Mouse (Mus musculus) small intestine, adult 2 months (tissue): ENCODE results near the gene Synj2. TPM values are rescaled to one million over a fixed set of nuclear protein-coding genes. Genes with fewer than 3 reads are reported as not detected.

Source experiments
- H3K27ac ChIP-seq: fragments of 200-500 bp; 2 replicates; pipeline ENCODE4 v1.5.1; 2012; ENCODE audit warnings: low read depth, low read length, control low read depth, inconsistent platforms; ENCODE audit not compliant: insufficient read depth
- H3K27me3 ChIP-seq: fragments of 200-500 bp; 2 replicates; pipeline ENCODE4 v1.6.1; 2012; ENCODE audit warnings: mild to moderate bottlenecking, moderate library complexity, low read length, inconsistent platforms; ENCODE audit not compliant: control insufficient read depth, insufficient read depth
- H3K36me3 ChIP-seq: fragments of 200-500 bp; 2 replicates; pipeline ENCODE4 v1.6.1; 2012; ENCODE audit warnings: mild to moderate bottlenecking, low read length, control low read depth, inconsistent platforms; ENCODE audit not compliant: control insufficient read depth, insufficient read depth
- H3K4me1 ChIP-seq: fragments of 200-500 bp; 2 replicates; pipeline ENCODE4 v1.6.1; 2012; ENCODE audit warnings: low read length, inconsistent platforms, mixed read lengths; ENCODE audit not compliant: control insufficient read depth, insufficient read depth, insufficient read length
- H3K4me3 ChIP-seq: fragments of 200-500 bp; 2 replicates; pipeline ENCODE4 v1.5.1; 2012; ENCODE audit warnings: low read depth, mild to moderate bottlenecking, control low read depth, inconsistent platforms, low read length, moderate library complexity
- CTCF ChIP-seq: fragments of 200-500 bp; IDR thresholded peaks from 2 replicates; pipeline ENCODE4 v1.5.1; 2012; ENCODE audit warnings: low read depth, mild to moderate bottlenecking, control low read depth, inconsistent platforms, low read length, moderate library complexity, mixed read lengths; ENCODE audit not compliant: insufficient replicate concordance, insufficient read length; ENCODE audit errors: extremely low read depth
- POLR2A ChIP-seq: fragments of 200-500 bp; IDR thresholded peaks from 2 replicates; pipeline ENCODE4 v1.6.1; 2012; ENCODE audit warnings: low read depth, mild to moderate bottlenecking, control low read depth, inconsistent platforms, low read length, moderate library complexity
- WGBS: fragments of 180-500 bp; shearing (Covaris S2); methylation state at CpG from one replicate; pipeline ENCODE4 v1.1.7; 2018; 5-methylcytosine and 5-hydroxymethylcytosine counted together
- polyA plus RNA-seq: library from polyadenylated mRNA; depleted of rRNA; stranded (reverse); fragments of >200 nt; gene quantifications from 2 replicates; pipeline ENCODE4 v1.2.3, GENCODE M21; 2012

The Synj2 gene
- polyA plus RNA-seq, 1 experiment: 3.1 TPM

GRCm38 (mm10) chr17:5998235-5998500 lies 57.1 kb downstream of the Synj2 start:
- H3K27ac ChIP-seq: no peak overlapping the region
- TF ChIP-seq CTCF (no peak), POLR2A (no peak)
- H3K36me3 ChIP-seq: peaks cover 1% of the 10 kb centered on the region; the same call in 1 of the 2 replicates
- H3K27me3 ChIP-seq: no peaks in the 10 kb centered on the region
- no peaks in the 10 kb centered on the region; the same call in 1 of the 2 replicates for H3K4me1 ChIP-seq
- no peak overlapping the region for H3K4me3 ChIP-seq

- Histone ChIP-seq H3K4me3 (no peak overlapping the region), H3K36me3 (peaks cover 1% of the 10 kb centered on the region; the same call in 1 of the 2 replicates), H3K27ac (no peak overlapping the region), H3K4me1 (no peaks in the 10 kb centered on the region; the same call in 1 of the 2 replicates), H3K27me3 (no peaks in the 10 kb centered on the region)
- TF ChIP-seq CTCF (no peak), POLR2A (no peak)
- 72% methylated on average over 5 of the region's 5 CpGs for WGBS
These were observed 58.0 kb downstream of the Synj2 start for GRCm38 (mm10) chr17:5999039-5999543.

- H3K4me1 ChIP-seq: peaks cover 9% of the 10 kb centered on the region
- no peak overlapping the region for H3K27ac ChIP-seq
- H3K27me3 ChIP-seq: no peaks in the 10 kb centered on the region
- TF ChIP-seq POLR2A: no peak
- TF ChIP-seq CTCF: no peak
- H3K4me3 ChIP-seq: no peak overlapping the region
- 69% methylated on average over 8 of the region's 8 CpGs for WGBS
- H3K36me3 ChIP-seq: peaks cover 1% of the 10 kb centered on the region; the same call in 1 of the 2 replicates
These were observed 59.8 kb downstream of the Synj2 start for GRCm38 (mm10) chr17:6000864-6001319.

GRCm38 (mm10) chr17:6001389-6001788 lies 60.3 kb downstream of the Synj2 start:
- TF ChIP-seq CTCF: no peak
- TF ChIP-seq POLR2A: no peak
- peaks cover 13% of the 10 kb centered on the region for H3K4me1 ChIP-seq
- peaks cover 1% of the 10 kb centered on the region; the same call in 1 of the 2 replicates for H3K36me3 ChIP-seq
- no peak overlapping the region for H3K4me3 ChIP-seq
- H3K27me3 ChIP-seq: no peaks in the 10 kb centered on the region
- H3K27ac ChIP-seq: no peak overlapping the region
- WGBS: 81% methylated on average over 6 of the region's 6 CpGs

GRCm38 (mm10) chr17:6001836-6002235 lies 60.8 kb downstream of the Synj2 start:
- WGBS: 72% methylated on average over 7 of the region's 7 CpGs
- Histone ChIP-seq H3K27me3 (no peaks in the 10 kb centered on the region), H3K4me1 (peaks cover 14% of the 10 kb centered on the region)

GRCm38 (mm10) chr17:6002563-6002962 lies 61.5 kb downstream of the Synj2 start:
- 94% methylated on average over 6 of the region's 6 CpGs for WGBS
- Histone ChIP-seq H3K27me3 (no peaks in the 10 kb centered on the region), H3K4me1 (peaks cover 14% of the 10 kb centered on the region), H3K27ac (no peak overlapping the region), H3K4me3 (no peak overlapping the region), H3K36me3 (peaks cover 1% of the 10 kb centered on the region; the same call in 1 of the 2 replicates)
- no peak for TF ChIP-seq CTCF
- TF ChIP-seq POLR2A: no peak

More at GRCm38 (mm10) chr17:6001836-6002235, 60.8 kb downstream of the Synj2 start:
- no peak overlapping the region for H3K27ac ChIP-seq
- peaks cover 1% of the 10 kb centered on the region; the same call in 1 of the 2 replicates for H3K36me3 ChIP-seq
- H3K4me3 ChIP-seq: no peak overlapping the region
- no peak for TF ChIP-seq POLR2A
- no peak for TF ChIP-seq CTCF

GRCm38 (mm10) chr17:6003661-6004060 lies 62.6 kb downstream of the Synj2 start:
- Histone ChIP-seq H3K27ac (no peak overlapping the region), H3K27me3 (no peaks in the 10 kb centered on the region), H3K4me1 (peaks cover 17% of the 10 kb centered on the region), H3K36me3 (no peaks in the 10 kb centered on the region), H3K4me3 (no peak overlapping the region)
- WGBS: 85% methylated on average over 6 of the region's 6 CpGs
- TF ChIP-seq POLR2A (no peak), CTCF (no peak)
